In genomic region chr13:30654463-30654862, GRCm38 (mm10) we compare ENCODE assay signal across 17 mouse cellular contexts.
"Had no signal": no experiment of that assay in that cellular context is flagged by ENCODE, and none has a peak within 500 bp of the region (broad histone marks: within the 10 kb centered on the region; RNA-seq: fewer than 3 reads in every experiment).

No protein-coding gene starts in this region.

- H3K27me3 ChIP-seq: lung, embryonic 15.5 days; midbrain, embryonic 13.5 days; midbrain, embryonic 15.5 days; neural tube, embryonic 12.5 days had no signal

- H3K4me3 ChIP-seq: lung, embryonic 15.5 days; megakaryocyte, embryonic 14.5 days; midbrain, embryonic 13.5 days; midbrain, embryonic 15.5 days; neural tube, embryonic 12.5 days had no signal

- H3K4me1 ChIP-seq: midbrain, embryonic 15.5 days; neural tube, embryonic 12.5 days had no signal

- H3K27ac ChIP-seq: lung, embryonic 15.5 days; macrophage; midbrain, embryonic 13.5 days; midbrain, embryonic 15.5 days; neural tube, embryonic 12.5 days had no signal

- ATAC-seq: lung, postnatal 0 days; midbrain, embryonic 13.5 days; midbrain, embryonic 15.5 days had no signal

- H3K36me3 ChIP-seq: lung, embryonic 15.5 days; midbrain, embryonic 13.5 days; midbrain, embryonic 15.5 days; neural tube, embryonic 12.5 days had no signal

- H3K9me3 ChIP-seq: lung, embryonic 15.5 days; megakaryocyte, embryonic 14.5 days; midbrain, embryonic 13.5 days; midbrain, embryonic 15.5 days; neural tube, embryonic 12.5 days had no signal

- DNase-seq: lung, adult 2 months; lung, postnatal 14 days; lung, postnatal 36 days; right cerebral cortex, postnatal 14 days; right cerebral cortex, postnatal 4 days; spleen, adult 18-20 months; thymus, adult 18-20 months; thymus, postnatal 14 days; thymus, postnatal 36 days had no signal

- H3K4me2 ChIP-seq: lung, embryonic 15.5 days; midbrain, embryonic 11.5 days; midbrain, embryonic 13.5 days; midbrain, embryonic 15.5 days; neural tube, embryonic 12.5 days had no signal

- H3K9ac ChIP-seq: lung, embryonic 15.5 days; midbrain, embryonic 13.5 days; midbrain, embryonic 15.5 days; neural tube, embryonic 12.5 days had no signal
